Mouse (Mus musculus) embryonic facial prominence, embryonic 10.5 days (tissue): ENCODE results near the gene Xrcc5. TPM values are rescaled to one million over a fixed set of nuclear protein-coding genes. Genes with fewer than 3 reads are reported as not detected.

ENCODE experiments used
- DNase-seq: peaks from one replicate; pipeline ENCODE4 v3.0.0-alpha.2; 2017; ENCODE audit warnings: low spot score
- H3K27ac ChIP-seq: fragments of 300-500 bp; sonication (generic); replicated peaks from 2 replicates; pipeline ENCODE4 v1.5.1; 2016; ENCODE audit warnings: mild to moderate bottlenecking
- H3K27me3 ChIP-seq: fragments of 300-500 bp; sonication (generic); replicated peaks from 2 replicates; pipeline ENCODE4 v1.6.1; 2016; ENCODE audit warnings: low read depth, mild to moderate bottlenecking; ENCODE audit not compliant: poor library complexity, severe bottlenecking
- H3K36me3 ChIP-seq: fragments of 300-500 bp; sonication (generic); replicated peaks from 2 replicates; pipeline ENCODE4 v1.6.1; 2016; ENCODE audit warnings: mild to moderate bottlenecking, moderate library complexity
- H3K4me1 ChIP-seq: fragments of 300-500 bp; sonication (generic); 2 replicates; pipeline ENCODE4 v1.6.1; 2016
- H3K4me3 ChIP-seq: fragments of 300-500 bp; sonication (generic); 2 replicates; pipeline ENCODE4 v1.5.1; 2016; ENCODE audit warnings: mild to moderate bottlenecking, moderate library complexity
- H3K9me3 ChIP-seq: fragments of 300-500 bp; sonication (generic); 2 replicates; pipeline ENCODE4 v1.6.1; 2016; ENCODE audit warnings: mild to moderate bottlenecking
- WGBS: fragments of 180-500 bp; shearing (Covaris S2); methylation state at CpG from one replicate; pipeline ENCODE4 v1.1.7; 2016; 5-methylcytosine and 5-hydroxymethylcytosine counted together
- polyA plus RNA-seq: library from polyadenylated mRNA; unstranded; fragments of >200 nt; fragmentation: Nextera tagmentation; extraction: Ambion mirVana; gene quantifications from 2 replicates; pipeline ENCODE4 v1.2.1, GENCODE M21; 2016

Gene Xrcc5
- polyA plus RNA-seq, 1 experiment from 2014 or later, result 57.3 TPM

GRCm38 (mm10) chr1:72434510-72434909, 127.3 kb downstream of the Xrcc5 start:
- Histone ChIP-seq H3K9me3 (no peaks in the 10 kb centered on the region), H3K4me3 (no peak overlapping the region), H3K4me1 (no peaks in the 10 kb centered on the region), H3K27ac (no peak overlapping the region), H3K27me3 (no peaks in the 10 kb centered on the region), H3K36me3 (no peaks in the 10 kb centered on the region)
- WGBS, result 71% methylated on average over 3 of the region's 3 CpGs
- DNase-seq, result no peak

GRCm38 (mm10) chr1:72436967-72437366, 129.7 kb downstream of the Xrcc5 start:
- Histone ChIP-seq H3K27ac (no peak overlapping the region), H3K4me1 (no peaks in the 10 kb centered on the region), H3K36me3 (no peaks in the 10 kb centered on the region), H3K4me3 (no peak overlapping the region), H3K9me3 (no peaks in the 10 kb centered on the region), H3K27me3 (no peaks in the 10 kb centered on the region)
- no peak for DNase-seq
- WGBS, result 72% methylated on average over 5 of the region's 5 CpGs

GRCm38 (mm10) chr1:72439146-72439545, 131.9 kb downstream of the Xrcc5 start:
- no peak overlapping the region for H3K27ac ChIP-seq
- no peak for DNase-seq
- no peaks in the 10 kb centered on the region for H3K9me3 ChIP-seq
- H3K36me3 ChIP-seq, result no peaks in the 10 kb centered on the region
- WGBS, result 78% methylated on average over 8 of the region's 8 CpGs
- H3K4me3 ChIP-seq, result no peak overlapping the region
- H3K27me3 ChIP-seq, result no peaks in the 10 kb centered on the region
- H3K4me1 ChIP-seq, result no peaks in the 10 kb centered on the region

GRCm38 (mm10) chr1:72442747-72443146, 135.5 kb downstream of the Xrcc5 start:
- H3K27ac ChIP-seq, result no peak overlapping the region
- H3K27me3 ChIP-seq, result no peaks in the 10 kb centered on the region
- no peak overlapping the region for H3K4me3 ChIP-seq
- H3K9me3 ChIP-seq, result no peaks in the 10 kb centered on the region
- H3K36me3 ChIP-seq, result no peaks in the 10 kb centered on the region
- DNase-seq, result no peak
- H3K4me1 ChIP-seq, result no peaks in the 10 kb centered on the region
- 92% methylated on average over 2 of the region's 2 CpGs for WGBS

Other genes starting within 250 kb of the Xrcc5 start
- gene Mreg, start 95.1 kb upstream of the Xrcc5 start, polyA plus RNA-seq, result 20.3 and 21.1 TPM in 2 replicates
- gene Pecr, start 23.1 kb upstream of the Xrcc5 start, polyA plus RNA-seq, result 29.2 and 29.6 TPM in 2 replicates
- gene Tmem169, start 23.1 kb upstream of the Xrcc5 start, polyA plus RNA-seq, result 5.1 and 5.2 TPM in 2 replicates
- not detected in 2 replicates for gene March4, start 229.5 kb downstream of the Xrcc5 start, polyA plus RNA-seq